Mouse (Mus musculus): ENCODE results near the gene Kat6b. TPM values are rescaled to one million over a fixed set of nuclear protein-coding genes. Genes with fewer than 3 reads are reported as not detected.

The Kat6b gene
- polyA plus RNA-seq, 1 experiment from 2014 or later = 18.5 TPM

- Histone ChIP-seq H3K4me3 (ENCODE audit: control insufficient read depth in 1 of 2, insufficient read depth in 1 of 2, low read depth in 1 of 2, low read length in 2 of 2) (no peak overlapping the region), H3K9ac (ENCODE audit: low read length) (no peak overlapping the region), H3K36me3 (ENCODE audit: control insufficient read depth, insufficient read depth, low read length) (no peaks in the 10 kb centered on the region), H3K9me3 (ENCODE audit: control insufficient read depth, low read length) (no peaks in the 10 kb centered on the region), H3K4me1 (ENCODE audit: control insufficient read depth in 2 of 2, insufficient read depth in 2 of 2, low read length in 2 of 2) (peaks cover 23 to 33% of the 10 kb centered on the region in 2 experiments), H3K27me3 (ENCODE audit: control insufficient read depth, insufficient read depth, low read length) (no peaks in the 10 kb centered on the region), H3K27ac (replicated peaks in 1 of 2; ENCODE audit: control insufficient read depth in 1 of 2, insufficient read depth in 1 of 2, low read depth in 2 of 2, low read length in 2 of 2) (peak overlapping the region; percentile 39 to 55), H3K4me2 (ENCODE audit: low read length) (no peak overlapping the region)
- no peak for ATAC-seq (ENCODE audit: insufficient number of reproducible peaks, insufficient read depth, low FRiP score, low read depth)
- 25% methylated on average over 8 of the region's 8 CpGs for WGBS
Observed at GRCm38 (mm10) chr14:21679631-21680201, 198.5 kb downstream of the Kat6b start.

- H3K4me2 ChIP-seq (ENCODE audit: low read length) = peak overlapping the region; percentile 46
- H3K9me3 ChIP-seq (ENCODE audit: control insufficient read depth, low read length) = no peaks in the 10 kb centered on the region
- H3K36me3 ChIP-seq (ENCODE audit: control insufficient read depth, insufficient read depth, low read length) = no peaks in the 10 kb centered on the region
- peaks cover 31 to 44% of the 10 kb centered on the region in 2 experiments for H3K4me1 ChIP-seq (ENCODE audit: control insufficient read depth in 2 of 2, insufficient read depth in 2 of 2, low read length in 2 of 2)
- H3K27ac ChIP-seq (replicated peaks in 1 of 2; ENCODE audit: control insufficient read depth in 1 of 2, insufficient read depth in 1 of 2, low read depth in 2 of 2, low read length in 2 of 2) = no peak overlapping the region
- H3K27me3 ChIP-seq (ENCODE audit: control insufficient read depth, insufficient read depth, low read length) = peaks cover 10% of the 10 kb centered on the region
- no peak overlapping the region for H3K9ac ChIP-seq (ENCODE audit: low read length)
- no peak for ATAC-seq (ENCODE audit: insufficient number of reproducible peaks, insufficient read depth, low FRiP score, low read depth)
- 3% methylated on average over 9 of the region's 9 CpGs for WGBS
- H3K4me3 ChIP-seq (ENCODE audit: control insufficient read depth in 1 of 2, insufficient read depth in 1 of 2, low read depth in 1 of 2, low read length in 2 of 2) = no peak overlapping the region
Observed at GRCm38 (mm10) chr14:21682681-21683129, 201.5 kb downstream of the Kat6b start.

GRCm38 (mm10) chr14:21683834-21684233 is 202.6 kb downstream of the Kat6b start:
- 57% methylated on average over 4 of the region's 4 CpGs for WGBS
- peaks cover 11% of the 10 kb centered on the region for H3K27me3 ChIP-seq (ENCODE audit: control insufficient read depth, insufficient read depth, low read length)
- no peak overlapping the region for H3K4me2 ChIP-seq (ENCODE audit: low read length)
- peaks cover 31 to 42% of the 10 kb centered on the region in 2 experiments for H3K4me1 ChIP-seq (ENCODE audit: control insufficient read depth in 2 of 2, insufficient read depth in 2 of 2, low read length in 2 of 2)
- no peaks in the 10 kb centered on the region for H3K36me3 ChIP-seq (ENCODE audit: control insufficient read depth, insufficient read depth, low read length)
- no peak overlapping the region for H3K27ac ChIP-seq (replicated peaks in 1 of 2; ENCODE audit: control insufficient read depth in 1 of 2, insufficient read depth in 1 of 2, low read depth in 2 of 2, low read length in 2 of 2)
- ATAC-seq (ENCODE audit: insufficient number of reproducible peaks, insufficient read depth, low FRiP score, low read depth) = no peak
- H3K9ac ChIP-seq (ENCODE audit: low read length) = no peak overlapping the region
- H3K4me3 ChIP-seq (ENCODE audit: control insufficient read depth in 1 of 2, insufficient read depth in 1 of 2, low read depth in 1 of 2, low read length in 2 of 2) = no peak overlapping the region
- no peaks in the 10 kb centered on the region for H3K9me3 ChIP-seq (ENCODE audit: control insufficient read depth, low read length)

GRCm38 (mm10) chr14:21685411-21686146 is 204.3 kb downstream of the Kat6b start:
- Histone ChIP-seq H3K4me3 (ENCODE audit: control insufficient read depth in 1 of 2, insufficient read depth in 1 of 2, low read depth in 1 of 2, low read length in 2 of 2) (no peak overlapping the region), H3K27me3 (ENCODE audit: control insufficient read depth, insufficient read depth, low read length) (peaks cover 11% of the 10 kb centered on the region), H3K4me2 (ENCODE audit: low read length) (no peak overlapping the region), H3K9me3 (ENCODE audit: control insufficient read depth, low read length) (no peaks in the 10 kb centered on the region), H3K4me1 (ENCODE audit: control insufficient read depth in 2 of 2, insufficient read depth in 2 of 2, low read length in 2 of 2) (peaks cover 19 to 29% of the 10 kb centered on the region in 2 experiments), H3K36me3 (ENCODE audit: control insufficient read depth, insufficient read depth, low read length) (no peaks in the 10 kb centered on the region), H3K27ac (replicated peaks in 1 of 2; ENCODE audit: control insufficient read depth in 1 of 2, insufficient read depth in 1 of 2, low read depth in 2 of 2, low read length in 2 of 2) (no peak overlapping the region), H3K9ac (ENCODE audit: low read length) (no peak overlapping the region)
- ATAC-seq (ENCODE audit: insufficient number of reproducible peaks, insufficient read depth, low FRiP score, low read depth) = no peak
- 90% methylated on average over 10 of the region's 10 CpGs for WGBS

GRCm38 (mm10) chr14:21686376-21687279 is 205.4 kb downstream of the Kat6b start:
- H3K4me3 ChIP-seq (ENCODE audit: control insufficient read depth in 1 of 2, insufficient read depth in 1 of 2, low read depth in 1 of 2, low read length in 2 of 2) = peak overlapping the region; percentile 37 to 49
- H3K36me3 ChIP-seq (ENCODE audit: control insufficient read depth, insufficient read depth, low read length) = no peaks in the 10 kb centered on the region
- no peak for ATAC-seq (ENCODE audit: insufficient number of reproducible peaks, insufficient read depth, low FRiP score, low read depth)
- peak overlapping the region; percentile 59 for H3K9ac ChIP-seq (ENCODE audit: low read length)
- no peaks in the 10 kb centered on the region for H3K9me3 ChIP-seq (ENCODE audit: control insufficient read depth, low read length)
- peaks cover 19 to 28% of the 10 kb centered on the region in 2 experiments for H3K4me1 ChIP-seq (ENCODE audit: control insufficient read depth in 2 of 2, insufficient read depth in 2 of 2, low read length in 2 of 2)
- H3K27me3 ChIP-seq (ENCODE audit: control insufficient read depth, insufficient read depth, low read length) = peaks cover 11% of the 10 kb centered on the region
- H3K4me2 ChIP-seq (ENCODE audit: low read length) = peak overlapping the region; percentile 72
- H3K27ac ChIP-seq (replicated peaks in 1 of 2; ENCODE audit: control insufficient read depth in 1 of 2, insufficient read depth in 1 of 2, low read depth in 2 of 2, low read length in 2 of 2) = no peak overlapping the region
- WGBS = 9% methylated on average over 49 of the region's 49 CpGs

- Histone ChIP-seq H3K36me3 (ENCODE audit: control insufficient read depth, insufficient read depth, low read length) (no peaks in the 10 kb centered on the region), H3K27me3 (ENCODE audit: control insufficient read depth, insufficient read depth, low read length) (peaks cover 11% of the 10 kb centered on the region), H3K4me1 (ENCODE audit: control insufficient read depth in 2 of 2, insufficient read depth in 2 of 2, low read length in 2 of 2) (peaks cover 8 to 9% of the 10 kb centered on the region in 2 experiments), H3K27ac (replicated peaks in 1 of 2; ENCODE audit: control insufficient read depth in 1 of 2, insufficient read depth in 1 of 2, low read depth in 2 of 2, low read length in 2 of 2) (no peak overlapping the region), H3K4me2 (ENCODE audit: low read length) (no peak overlapping the region), H3K9ac (ENCODE audit: low read length) (no peak overlapping the region), H3K4me3 (ENCODE audit: control insufficient read depth in 1 of 2, insufficient read depth in 1 of 2, low read depth in 1 of 2, low read length in 2 of 2) (no peak overlapping the region), H3K9me3 (ENCODE audit: control insufficient read depth, low read length) (peaks cover 4% of the 10 kb centered on the region)
- WGBS = 85% methylated on average over 3 of the region's 3 CpGs
- no peak for ATAC-seq (ENCODE audit: insufficient number of reproducible peaks, insufficient read depth, low FRiP score, low read depth)
Observed at GRCm38 (mm10) chr14:21691070-21691469, 209.8 kb downstream of the Kat6b start.

GRCm38 (mm10) chr14:21695020-21695419 is 213.8 kb downstream of the Kat6b start:
- Histone ChIP-seq H3K36me3 (ENCODE audit: control insufficient read depth, insufficient read depth, low read length) (no peaks in the 10 kb centered on the region), H3K4me2 (ENCODE audit: low read length) (no peak overlapping the region), H3K9me3 (ENCODE audit: control insufficient read depth, low read length) (peaks cover 4% of the 10 kb centered on the region), H3K9ac (ENCODE audit: low read length) (no peak overlapping the region), H3K27me3 (ENCODE audit: control insufficient read depth, insufficient read depth, low read length) (no peaks in the 10 kb centered on the region), H3K27ac (replicated peaks in 1 of 2; ENCODE audit: control insufficient read depth in 1 of 2, insufficient read depth in 1 of 2, low read depth in 2 of 2, low read length in 2 of 2) (no peak overlapping the region), H3K4me1 (ENCODE audit: control insufficient read depth in 2 of 2, insufficient read depth in 2 of 2, low read length in 2 of 2) (peaks cover 0 to 5% of the 10 kb centered on the region in 2 experiments; a peak in 2 of 4 replicates), H3K4me3 (ENCODE audit: control insufficient read depth in 1 of 2, insufficient read depth in 1 of 2, low read depth in 1 of 2, low read length in 2 of 2) (no peak overlapping the region)
- ATAC-seq (ENCODE audit: insufficient number of reproducible peaks, insufficient read depth, low FRiP score, low read depth) = no peak
- WGBS = 74% methylated on average over 6 of the region's 6 CpGs

Measured in heart, embryonic 14.5 days (tissue).